Mouse (Mus musculus) heart, embryonic 14.5 days (tissue): Measurements from ENCODE around the gene Mrfap1. TPM values are rescaled to one million over a fixed set of nuclear protein-coding genes. Genes with fewer than 3 reads are reported as not detected.

Source experiments
- ATAC-seq: fragments of 200-750 bp; cut with Nextera tagmentation; 2 replicates; pipeline ENCODE4 v1.8.0; 2017; ENCODE audit warnings: low read depth, moderate TSS enrichment; ENCODE audit not compliant: insufficient number of reproducible peaks, insufficient read depth, low FRiP score
- H3K27ac ChIP-seq, 2 experiments: fragments of 200-500 bp in 1 of 2; fragments of 300-500 bp in 1 of 2; sonication (generic) in 1 of 2; replicated peaks in 1 of 2; 2 replicates each; pipeline ENCODE4 v1.5.1; 2012 to 2014; ENCODE audit warnings: low read depth in 2 of 2, low read length in 2 of 2, control low read depth in 1 of 2, mild to moderate bottlenecking in 1 of 2, mixed read lengths in 1 of 2; ENCODE audit not compliant: control insufficient read depth in 1 of 2, insufficient read depth in 1 of 2
- H3K27me3 ChIP-seq: fragments of 300-500 bp; sonication (generic); 2 replicates; pipeline ENCODE4 v1.6.1; 2014; ENCODE audit warnings: mild to moderate bottlenecking, low read length, control low read depth; ENCODE audit not compliant: control insufficient read depth, insufficient read depth
- H3K36me3 ChIP-seq: fragments of 300-500 bp; sonication (generic); 2 replicates; pipeline ENCODE4 v1.6.1; 2014; ENCODE audit warnings: mild to moderate bottlenecking, control low read depth, low read length, mixed read lengths; ENCODE audit not compliant: control insufficient read depth, insufficient read depth
- H3K4me1 ChIP-seq, 2 experiments: fragments of 200-500 bp in 1 of 2; fragments of 300-500 bp in 1 of 2; sonication (generic) in 1 of 2; 2 replicates each; pipeline ENCODE4 v1.6.1; 2012 to 2014; ENCODE audit warnings: low read length in 2 of 2, control low read depth in 1 of 2, mixed read lengths in 1 of 2; ENCODE audit not compliant: control insufficient read depth in 2 of 2, insufficient read depth in 2 of 2
- H3K4me2 ChIP-seq: fragments of 300-500 bp; sonication (generic); 2 replicates; pipeline ENCODE4 v1.6.1; 2014; ENCODE audit warnings: mild to moderate bottlenecking, low read length
- H3K4me3 ChIP-seq, 2 experiments: fragments of 200-500 bp in 1 of 2; fragments of 300-500 bp in 1 of 2; sonication (generic) in 1 of 2; 2 replicates each; pipeline ENCODE4 v1.5.1; 2012 to 2014; ENCODE audit warnings: low read length in 2 of 2, mild to moderate bottlenecking in 2 of 2, control low read depth in 1 of 2, low read depth in 1 of 2, moderate library complexity in 1 of 2; ENCODE audit not compliant: control insufficient read depth in 1 of 2, insufficient read depth in 1 of 2
- H3K9ac ChIP-seq: fragments of 300-500 bp; sonication (generic); 2 replicates; pipeline ENCODE4 v1.6.1; 2014; ENCODE audit warnings: mild to moderate bottlenecking, low read length
- H3K9me3 ChIP-seq: fragments of 300-500 bp; sonication (generic); 2 replicates; pipeline ENCODE4 v1.6.1; 2016; ENCODE audit warnings: low read length, control low read depth; ENCODE audit not compliant: control insufficient read depth
- WGBS: fragments of 180-500 bp; shearing (Covaris S2); extraction: QIAGEN DNeasy Blood & Tissue Kit; methylation state at CpG from one replicate; pipeline ENCODE4 v1.1.7; 2014; 5-methylcytosine and 5-hydroxymethylcytosine counted together
- polyA plus RNA-seq: library from polyadenylated mRNA; unstranded; fragments of >200 nt; fragmentation: Nextera tagmentation; extraction: Ambion mirVana; gene quantifications from 2 replicates; pipeline ENCODE4 v1.2.1, GENCODE M21; 2014

The Mrfap1 gene
- polyA plus RNA-seq, 1 experiment from 2014 or later: 410 TPM

GRCm38 (mm10) chr5:36766958-36767703 is 29.4 kb downstream of the Mrfap1 start:
- Histone ChIP-seq H3K4me1 (no peaks in the 10 kb centered on the region; a peak in 1 of 4 replicates), H3K9me3 (no peaks in the 10 kb centered on the region), H3K27me3 (no peaks in the 10 kb centered on the region), H3K4me3 (no peak overlapping the region), H3K4me2 (no peak overlapping the region), H3K27ac (no peak overlapping the region), H3K36me3 (no peaks in the 10 kb centered on the region), H3K9ac (no peak overlapping the region)
- ATAC-seq: no peak
- WGBS: 29% methylated on average over 10 of the region's 10 CpGs

DNA sequence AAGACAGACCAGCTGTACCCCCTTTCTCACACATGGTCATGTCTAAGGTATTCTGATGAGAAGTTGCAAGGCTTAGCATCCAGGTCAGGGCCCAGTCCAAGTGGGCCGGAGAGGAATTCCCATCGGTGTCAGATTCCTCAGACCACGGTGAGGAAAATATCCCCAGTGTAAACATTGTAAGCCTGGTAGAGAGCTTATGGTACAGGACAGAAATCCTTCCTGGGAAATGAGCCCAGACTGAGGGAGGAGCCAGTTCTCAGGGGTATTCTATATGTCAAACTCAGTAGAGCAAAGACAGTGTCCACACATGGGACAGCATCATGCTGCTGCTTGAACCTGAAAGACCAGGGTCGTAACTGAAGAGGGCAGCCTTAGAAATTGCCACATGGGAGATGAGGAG is 36.7 kb downstream of the Mrfap1 start:
- Histone ChIP-seq H3K4me1 (no peaks in the 10 kb centered on the region; a peak in 1 of 4 replicates), H3K9me3 (no peaks in the 10 kb centered on the region), H3K36me3 (no peaks in the 10 kb centered on the region), H3K4me2 (no peak overlapping the region), H3K27me3 (no peaks in the 10 kb centered on the region), H3K27ac (no peak overlapping the region), H3K9ac (no peak overlapping the region), H3K4me3 (no peak overlapping the region)
- no peak for ATAC-seq
- WGBS: 56% methylated on average over 4 of the region's 4 CpGs

DNA sequence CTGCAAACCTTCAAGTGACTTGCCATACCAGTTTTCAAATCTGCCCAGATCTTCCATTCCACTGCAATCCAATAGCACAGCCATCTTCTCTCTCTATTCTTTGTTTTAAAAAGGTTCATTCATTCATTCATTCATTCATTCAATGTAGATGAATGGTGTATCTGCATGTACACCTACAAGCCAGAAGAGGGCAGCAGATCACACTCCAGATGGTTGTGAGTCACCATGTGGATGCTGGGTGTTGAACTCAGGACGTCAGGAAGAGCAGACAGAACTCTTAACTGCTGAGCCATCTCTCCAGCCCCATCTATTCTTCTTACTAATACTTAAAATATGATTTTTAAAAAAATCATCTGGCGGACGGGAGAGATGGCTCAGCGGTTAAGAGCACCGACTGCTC is 39.5 kb downstream of the Mrfap1 start:
- Histone ChIP-seq H3K36me3 (no peaks in the 10 kb centered on the region), H3K4me2 (no peak overlapping the region), H3K27ac (no peak overlapping the region), H3K4me1 (no peaks in the 10 kb centered on the region), H3K9ac (no peak overlapping the region), H3K4me3 (no peak overlapping the region), H3K27me3 (no peaks in the 10 kb centered on the region), H3K9me3 (no peaks in the 10 kb centered on the region)
- 69% methylated on average over 5 of the region's 5 CpGs for WGBS
- no peak for ATAC-seq

GRCm38 (mm10) chr5:36750119-36751078 is 46.2 kb downstream of the Mrfap1 start:
- Histone ChIP-seq H3K27me3 (no peaks in the 10 kb centered on the region), H3K4me3 (no peak overlapping the region), H3K9ac (no peak overlapping the region), H3K27ac (no peak overlapping the region), H3K4me1 (peaks cover 0 to 17% of the 10 kb centered on the region in 2 experiments; a peak in 2 of 4 replicates), H3K36me3 (0 out of 2 replicates have a peak, but pooled peaks cover 4% of the 10 kb centered on the region), H3K9me3 (no peaks in the 10 kb centered on the region), H3K4me2 (no peak overlapping the region)
- 71% methylated on average over 9 of the region's 9 CpGs for WGBS
- no peak for ATAC-seq

DNA sequence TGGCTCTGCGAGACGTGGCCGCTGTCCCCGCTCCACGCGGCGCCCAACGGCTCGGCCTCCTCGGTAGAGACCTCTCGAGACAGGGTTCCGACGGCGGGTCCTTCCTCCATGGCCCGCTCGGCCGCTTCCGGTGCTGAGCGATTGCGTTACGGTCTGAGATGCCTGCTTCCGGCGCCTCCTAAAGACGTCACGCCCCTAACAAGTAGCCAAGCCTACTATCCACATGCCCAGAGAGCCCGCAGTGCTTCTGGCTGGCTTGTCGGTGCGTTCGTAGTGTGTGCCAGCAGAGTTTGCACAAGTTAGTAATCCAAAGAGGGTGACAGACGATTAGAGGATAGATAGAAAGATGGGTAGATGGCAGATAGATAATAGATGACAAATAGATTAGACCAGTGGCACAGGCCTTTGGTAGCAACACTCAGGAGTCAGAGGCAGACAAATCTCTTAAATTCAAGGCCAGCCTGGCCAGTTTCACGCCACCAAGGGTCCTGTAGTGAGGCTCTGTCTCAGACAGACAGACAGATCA is 48.0 kb downstream of the Mrfap1 start, which contains the start of gene Bloc1s4:
TSS of gene Bloc1s4 (minus strand) at position 115 of the 526 bp plus-strand sequence.
- no peaks in the 10 kb centered on the region for H3K27me3 ChIP-seq
- ATAC-seq: peak; percentile 79
- H3K36me3 ChIP-seq: 0 out of 2 replicates have a peak, but pooled peaks cover 4% of the 10 kb centered on the region
- H3K4me1 ChIP-seq: peaks cover 0 to 17% of the 10 kb centered on the region in 2 experiments; a peak in 2 of 4 replicates
- peak within 1 kb of the TSS; percentile 94 for H3K9ac ChIP-seq
- H3K4me3 ChIP-seq: peak within 1 kb of the TSS; percentile 71 to 98
- H3K27ac ChIP-seq: peak within 1 kb of the TSS in 1 of 2 experiments; percentile 24; a peak in 1 of 4 replicates
- 6% methylated on average over 31 of the region's 31 CpGs for WGBS
- H3K4me2 ChIP-seq: peak within 1 kb of the TSS; percentile 99
- no peaks in the 10 kb centered on the region for H3K9me3 ChIP-seq

GRCm38 (mm10) chr5:36747794-36748535 is 48.6 kb downstream of the Mrfap1 start:
- WGBS: 2% methylated on average over 76 of the region's 76 CpGs
- ATAC-seq: peak; percentile 19; the same call in 1 of the 2 replicates
- Histone ChIP-seq H3K27me3 (no peaks in the 10 kb centered on the region), H3K4me3 (peak overlapping the region; percentile 71 to 98), H3K9ac (peak overlapping the region; percentile 94), H3K9me3 (no peaks in the 10 kb centered on the region), H3K4me1 (peaks cover 0 to 17% of the 10 kb centered on the region in 2 experiments; a peak in 2 of 4 replicates), H3K36me3 (0 out of 2 replicates have a peak, but pooled peaks cover 4% of the 10 kb centered on the region), H3K27ac (peak overlapping the region in 1 of 2 experiments; percentile 24; a peak in 1 of 4 replicates), H3K4me2 (peak overlapping the region; percentile 99)
